Mouse (Mus musculus) adrenal gland, postnatal 10 days (tissue): ENCODE measurements around the gene Clec3a. TPM values are rescaled to one million over a fixed set of nuclear protein-coding genes. Genes with fewer than 3 reads are reported as not detected.

Source experiments
- DNase-seq: peaks from one replicate; pipeline ENCODE4 v3.0.0; 2021; ENCODE audit warnings: mixed read lengths
- long read RNA-seq, 2 experiments: library from polyadenylated mRNA; stranded (forward); transcript quantifications; one replicate each; pipeline ENCODE4 v2.0.0; 2021
- total RNA-seq, 2 experiments: library from RNA; stranded (reverse); gene quantifications; 2 replicates each; pipeline ENCODE4 v1.2.3; 2021

The Clec3a gene
- not detected for total RNA-seq
- long read RNA-seq, experiment 1 = 0 reads
- long read RNA-seq, experiment 2 = 0 reads

- no peak for DNase-seq
Observed at GRCm38 (mm10) chr8:114417786-114418185, at the start of gene Clec3a. Gene Clec3a, plus strand, starts transcription at chr8:114418086.

GRCm38 (mm10) chr8:114369038-114369976 lies 48.6 kb upstream of the Clec3a start:
- DNase-seq = peak; percentile 88

- DNase-seq = no peak
Observed at GRCm38 (mm10) chr8:114374390-114374789, 43.5 kb upstream of the Clec3a start.

GRCm38 (mm10) chr8:114384189-114384588 lies 33.7 kb upstream of the Clec3a start:
- DNase-seq = no peak

- no peak for DNase-seq
Observed at GRCm38 (mm10) chr8:114387494-114387893, 30.4 kb upstream of the Clec3a start.

- peak; percentile 20 for DNase-seq
Observed at GRCm38 (mm10) chr8:114390465-114391254, 27.2 kb upstream of the Clec3a start.

GRCm38 (mm10) chr8:114398326-114398725 lies 19.6 kb upstream of the Clec3a start:
- peak; percentile 35 for DNase-seq

- DNase-seq = no peak
Observed at GRCm38 (mm10) chr8:114399273-114399672, 18.6 kb upstream of the Clec3a start.

GRCm38 (mm10) chr8:114401679-114402078 lies 16.2 kb upstream of the Clec3a start:
- DNase-seq = no peak

GRCm38 (mm10) chr8:114411421-114411820 lies 6.5 kb upstream of the Clec3a start:
- DNase-seq = no peak

GRCm38 (mm10) chr8:114418486-114418885 lies 600 bp downstream of the Clec3a start:
- no peak for DNase-seq

- no peak for DNase-seq
Observed at GRCm38 (mm10) chr8:114418904-114419303, 1.0 kb downstream of the Clec3a start.

- DNase-seq = no peak
Observed at GRCm38 (mm10) chr8:114421544-114421943, 3.7 kb downstream of the Clec3a start.

GRCm38 (mm10) chr8:114438236-114438635 lies 20.4 kb downstream of the Clec3a start:
- DNase-seq = peak; percentile 79

- peak; percentile 100 for DNase-seq
Observed at GRCm38 (mm10) chr8:114439334-114440204, 21.7 kb downstream of the Clec3a start, which contains the start of gene Wwox. Gene Wwox, plus strand, starts transcription at chr8:114439655.

- no peak for DNase-seq
Observed at GRCm38 (mm10) chr8:114440205-114440589, 22.3 kb downstream of the Clec3a start.

GRCm38 (mm10) chr8:114441616-114442015 lies 23.7 kb downstream of the Clec3a start:
- peak; percentile 34 for DNase-seq

GRCm38 (mm10) chr8:114446884-114447283 lies 29.0 kb downstream of the Clec3a start:
- DNase-seq = no peak

GRCm38 (mm10) chr8:114452278-114452677 lies 34.4 kb downstream of the Clec3a start:
- DNase-seq = no peak

GRCm38 (mm10) chr8:114452781-114453221 lies 34.9 kb downstream of the Clec3a start:
- peak; percentile 81 for DNase-seq

- DNase-seq = no peak
Observed at GRCm38 (mm10) chr8:114455302-114455701, 37.4 kb downstream of the Clec3a start.

- no peak for DNase-seq
Observed at GRCm38 (mm10) chr8:114455953-114456352, 38.1 kb downstream of the Clec3a start.
